Mouse (Mus musculus): Measurements from ENCODE around the gene Olfr322.
"Not testable (repeated sequence)": the region's sequence is repeated elsewhere in the genome, so short reads cannot be mapped to it uniquely, and the experiment has no call there.

Gene Olfr322

GRCm38 (mm10) chr11:58658596-58658995 lies at the start of gene Olfr322:
TSS of gene Olfr322 (plus strand) at chr11:58658782.
- DNase-seq = no peak

GRCm38 (mm10) chr11:58613359-58613758 lies 45.2 kb upstream of the Olfr322 start:
- no peak for DNase-seq

- DNase-seq = no peak
Measured at GRCm38 (mm10) chr11:58614526-58614925, 44.1 kb upstream of the Olfr322 start.

GRCm38 (mm10) chr11:58615975-58616374 lies 42.6 kb upstream of the Olfr322 start, which contains the start of gene 2210407C18Rik:
TSS of gene 2210407C18Rik (minus strand) at chr11:58616075.
- DNase-seq = no peak

- no peak for DNase-seq
Measured at GRCm38 (mm10) chr11:58618369-58618768, 40.2 kb upstream of the Olfr322 start.

GRCm38 (mm10) chr11:58618793-58619192 lies 39.8 kb upstream of the Olfr322 start:
- no peak for DNase-seq

- no peak for DNase-seq
Measured at GRCm38 (mm10) chr11:58626146-58626545, 32.4 kb upstream of the Olfr322 start.

GRCm38 (mm10) chr11:58630401-58630800 lies 28.2 kb upstream of the Olfr322 start, which contains the start of gene Olfr323:
TSS of gene Olfr323 (minus strand) at chr11:58630501.
- DNase-seq = no peak

GRCm38 (mm10) chr11:58634878-58635277 lies 23.7 kb upstream of the Olfr322 start:
- no peak for DNase-seq

GRCm38 (mm10) chr11:58636376-58636977 lies 22.1 kb upstream of the Olfr322 start:
- peak; percentile 36 for DNase-seq

GRCm38 (mm10) chr11:58638176-58638701 lies 20.3 kb upstream of the Olfr322 start:
- DNase-seq = no peak

GRCm38 (mm10) chr11:58640272-58640867 lies 18.2 kb upstream of the Olfr322 start, which contains the start of gene Trim58:
TSS of gene Trim58 (plus strand) at chr11:58640465.
- no peak for DNase-seq

GRCm38 (mm10) chr11:58641057-58641456 lies 17.5 kb upstream of the Olfr322 start:
- no peak for DNase-seq

GRCm38 (mm10) chr11:58641638-58642358 lies 16.8 kb upstream of the Olfr322 start:
- no peak for DNase-seq

- peak; percentile 23 for DNase-seq
Measured at GRCm38 (mm10) chr11:58643350-58643749, 15.2 kb upstream of the Olfr322 start.

- DNase-seq = no peak
Measured at GRCm38 (mm10) chr11:58655151-58655550, 3.4 kb upstream of the Olfr322 start.

- no peak for DNase-seq
Measured at GRCm38 (mm10) chr11:58669252-58669651, 10.7 kb downstream of the Olfr322 start.

GRCm38 (mm10) chr11:58671825-58672224 lies 13.2 kb downstream of the Olfr322 start:
- DNase-seq = no peak

GRCm38 (mm10) chr11:58680799-58681198 lies 22.2 kb downstream of the Olfr322 start, which contains the start of gene Olfr320:
TSS of gene Olfr320 (plus strand) at chr11:58681099.
- DNase-seq = no peak

- no peak for DNase-seq
Measured at GRCm38 (mm10) chr11:58698862-58699261, 40.3 kb downstream of the Olfr322 start, which contains the start of gene Olfr319. TSS of gene Olfr319 (plus strand) at chr11:58699162.

- no peak for DNase-seq
Measured at GRCm38 (mm10) chr11:58709086-58709485, 50.5 kb downstream of the Olfr322 start.

GRCm38 (mm10) chr11:58717723-58718122 lies 59.1 kb downstream of the Olfr322 start:
- DNase-seq = not testable (repeated sequence)
